8 mouse cellular contexts compared by ENCODE assay signal in genomic region chr2:103062865-103063264, GRCm38 (mm10). TPM values are rescaled to one million over a fixed set of nuclear protein-coding genes. Genes with fewer than 3 reads are reported as not detected.
DNase-seq lines count a peak whose midpoint lies in the region; ATAC-seq and TF ChIP-seq lines count a peak whose summit lies in the region.

No protein-coding gene starts in this region.

- no peaks in the 10 kb centered on the region for H3K9me3 ChIP-seq in hindbrain, embryonic 13.5 days
- no peaks in the 10 kb centered on the region for H3K9me3 ChIP-seq in liver, embryonic 11.5 days (ENCODE audit: control insufficient read depth, low read length)

- no peaks in the 10 kb centered on the region for H3K27me3 ChIP-seq in hindbrain, embryonic 13.5 days
- H3K27me3 ChIP-seq in liver, embryonic 11.5 days (replicated peaks; ENCODE audit: control insufficient read depth, insufficient read depth, low read length) = no peaks in the 10 kb centered on the region

- no peak overlapping the region for H3K4me3 ChIP-seq in cortical plate, adult 2 months (ENCODE audit: insufficient read depth, low read length)
- no peak overlapping the region for H3K4me3 ChIP-seq in hindbrain, embryonic 13.5 days
- no peak overlapping the region for H3K4me3 ChIP-seq in liver, embryonic 11.5 days (ENCODE audit: low read depth, low read length)

- H3K27ac ChIP-seq in cortical plate, adult 2 months (ENCODE audit: insufficient read depth, low read length) = no peak overlapping the region
- H3K27ac ChIP-seq in hindbrain, embryonic 13.5 days = no peak overlapping the region
- no peak overlapping the region for H3K27ac ChIP-seq in liver, embryonic 11.5 days (ENCODE audit: low read depth, low read length)

- intact Hi-C loops in gastrocnemius, postnatal 36 days (cut with DNase I) = no loop called here

- TF ChIP-seq CTCF in cortical plate, adult 2 months (IDR thresholded peaks at IDR 0.05; ENCODE audit: extremely low read depth, insufficient read depth, low read length) = peak; percentile 58

- ATAC-seq in hindbrain, embryonic 13.5 days (ENCODE audit: low FRiP score) = peak; percentile 54
- 0 out of 2 replicates have a peak, but pooled peaks have one; percentile 53 for ATAC-seq in liver, embryonic 11.5 days (replicated peaks; ENCODE audit: low FRiP score)

- DNase-seq in gastrocnemius, adult 18-20 months (ENCODE audit: low spot score) = peak; percentile 20
- no peak for DNase-seq in gastrocnemius, postnatal 36 days
- peak; percentile 19 for DNase-seq in urinary bladder, postnatal 25 days (ENCODE audit: low spot score)
- DNase-seq in urinary bladder, adult 2 months (ENCODE audit: low spot score) = no peak
- DNase-seq in liver, embryonic 11.5 days (ENCODE audit: low spot score) = no peak
- peak; percentile 78 for DNase-seq in retina, postnatal 1 day

- TF ChIP-seq POLR2A in cortical plate, adult 2 months (IDR thresholded peaks at IDR 0.05; ENCODE audit: extremely low read depth, insufficient read depth, low read length) = no peak

- 38% methylated on average over 3 of the region's 3 CpGs for WGBS in hindbrain, embryonic 13.5 days
- 44% methylated on average over 3 of the region's 3 CpGs for WGBS in liver, embryonic 11.5 days

- H3K9ac ChIP-seq in hindbrain, embryonic 13.5 days = 0 out of 2 replicates have a peak overlapping the region, but pooled peaks have one; percentile 49
- H3K9ac ChIP-seq in liver, embryonic 11.5 days (ENCODE audit: low read depth, low read length) = no peak overlapping the region

- H3K4me2 ChIP-seq in hindbrain, embryonic 13.5 days = no peak overlapping the region
- H3K4me2 ChIP-seq in liver, embryonic 11.5 days = no peak overlapping the region

- H3K36me3 ChIP-seq in hindbrain, embryonic 13.5 days = no peaks in the 10 kb centered on the region
- no peaks in the 10 kb centered on the region for H3K36me3 ChIP-seq in liver, embryonic 11.5 days (ENCODE audit: control insufficient read depth, insufficient read depth, low read length)

- H3K4me1 ChIP-seq in cortical plate, adult 2 months (ENCODE audit: control insufficient read depth, insufficient read depth, low read length) = no peaks in the 10 kb centered on the region
- peaks cover 17% of the 10 kb centered on the region for H3K4me1 ChIP-seq in hindbrain, embryonic 13.5 days (replicated peaks)
- H3K4me1 ChIP-seq in liver, embryonic 11.5 days (replicated peaks; ENCODE audit: control insufficient read depth, insufficient read depth, low read length) = no peaks in the 10 kb centered on the region

RNA-seq across cellular contexts. Expression of gene Pdhx, which starts 10.4 kb away (rescaled TPM):
- total RNA-seq in gastrocnemius, adult 18-20 months (2021) = 10 to 100 TPM; 86.1 to 89.6 TPM
- total RNA-seq in gastrocnemius, postnatal 36 days (2021) = 10 to 100 TPM; 87.0 to 99.9 TPM
- 18.6 and 22.1 TPM in 2 replicates for polyA plus RNA-seq in urinary bladder, adult 2 months (2012; rRNA removed)
- polyA plus RNA-seq in cortical plate, adult 2 months (2012; rRNA removed) = 47.7 and 48.4 TPM in 2 replicates
- polyA plus RNA-seq in hindbrain, embryonic 13.5 days (2015; fragmentation: Nextera tagmentation; extraction: Ambion mirVana) = 61.3 and 62.5 TPM in 2 replicates
- polyA plus RNA-seq in liver, embryonic 11.5 days (2014; fragmentation: Nextera tagmentation; extraction: Ambion mirVana) = 36.8 and 41.9 TPM in 2 replicates

RNA-seq across cellular contexts. Expression of gene Apip, which starts 10.6 kb away (rescaled TPM):
- total RNA-seq in gastrocnemius, adult 18-20 months (2021) = 10 to 100 TPM; 45.3 to 48.4 TPM
- 10 to 100 TPM; 37.0 to 45.9 TPM for total RNA-seq in gastrocnemius, postnatal 36 days (2021)
- 34.1 and 35.2 TPM in 2 replicates for polyA plus RNA-seq in urinary bladder, adult 2 months (2012; rRNA removed)
- 32.4 and 35.4 TPM in 2 replicates for polyA plus RNA-seq in cortical plate, adult 2 months (2012; rRNA removed)
- 54.6 and 57.2 TPM in 2 replicates for polyA plus RNA-seq in hindbrain, embryonic 13.5 days (2015; fragmentation: Nextera tagmentation; extraction: Ambion mirVana)
- 63.4 and 67.2 TPM in 2 replicates for polyA plus RNA-seq in liver, embryonic 11.5 days (2014; fragmentation: Nextera tagmentation; extraction: Ambion mirVana)

Comparison
In these comparisons a context has a peak if more than half of its experiments do, and no peak if none do; other contexts are left out.
1. DNase-seq: peak in gastrocnemius, adult 18-20 months (single experiment), urinary bladder, postnatal 25 days (single experiment) and retina, postnatal 1 day (single experiment); none in gastrocnemius, postnatal 36 days (0 of 2), urinary bladder, adult 2 months (single experiment) and liver, embryonic 11.5 days (single experiment).